Mouse (Mus musculus): Measurements from ENCODE around the gene Axin1.

GRCm38 (mm10) chr17:26212241-26212640 is 73.8 kb downstream of the Axin1 start:
- TF ChIP-seq CTCF (conservative IDR thresholded peaks at IDR 0.05 in 1 of 2, IDR thresholded peaks at IDR 0.05 in 1 of 2; ENCODE audit: low read depth in 2 of 2, low read length in 2 of 2) (no peak), RAD21 (IDR thresholded peaks at IDR 0.05; ENCODE audit: low read depth, low read length) (no peak), USF2 (conservative IDR thresholded peaks at IDR 0.05; ENCODE audit: low read depth, low read length) (no peak), MXI1 (IDR thresholded peaks at IDR 0.05; ENCODE audit: low read depth, low read length) (no peak), ZKSCAN1 (IDR thresholded peaks at IDR 0.05; ENCODE audit: borderline replicate concordance, low read depth, low read length) (no peak), POLR2A (IDR thresholded peaks at IDR 0.05; ENCODE audit: low read depth, low read length) (no peak)

Measured in CH12.LX (cell line).